Mouse (Mus musculus): Measurements from ENCODE around the gene Pigm. TPM values are rescaled to one million over a fixed set of nuclear protein-coding genes. Genes with fewer than 3 reads are reported as not detected.

The Pigm gene
- polyA plus RNA-seq, 1 experiment: 4.9 TPM

GRCm38 (mm10) chr1:172342729-172343128 is 33.6 kb upstream of the Pigm start:
- WGBS: 74% methylated on average over 3 of the region's 3 CpGs
- DNase-seq: no peak
- Histone ChIP-seq H3K27ac (ENCODE audit: insufficient read depth, low read depth, low read length) (peak overlapping the region; percentile 81), H3K27me3 (replicated peaks; ENCODE audit: control insufficient read depth, insufficient read depth, low read length) (no peaks in the 10 kb centered on the region), H3K36me3 (ENCODE audit: control insufficient read depth, insufficient read depth, low read length) (no peaks in the 10 kb centered on the region), H3K4me3 (ENCODE audit: insufficient read depth, low read depth, low read length) (peak overlapping the region; percentile 50), H3K4me1 (ENCODE audit: control insufficient read depth, insufficient read depth, low read length) (no peaks in the 10 kb centered on the region; the same call in 1 of the 2 replicates)
- no peak for TF ChIP-seq POLR2A (IDR thresholded peaks at IDR 0.05; ENCODE audit: low read depth, low read length)
- TF ChIP-seq CTCF (conservative IDR thresholded peaks at IDR 0.05; ENCODE audit: insufficient read depth, insufficient read length, low read depth, low read length): no peak

DNA sequence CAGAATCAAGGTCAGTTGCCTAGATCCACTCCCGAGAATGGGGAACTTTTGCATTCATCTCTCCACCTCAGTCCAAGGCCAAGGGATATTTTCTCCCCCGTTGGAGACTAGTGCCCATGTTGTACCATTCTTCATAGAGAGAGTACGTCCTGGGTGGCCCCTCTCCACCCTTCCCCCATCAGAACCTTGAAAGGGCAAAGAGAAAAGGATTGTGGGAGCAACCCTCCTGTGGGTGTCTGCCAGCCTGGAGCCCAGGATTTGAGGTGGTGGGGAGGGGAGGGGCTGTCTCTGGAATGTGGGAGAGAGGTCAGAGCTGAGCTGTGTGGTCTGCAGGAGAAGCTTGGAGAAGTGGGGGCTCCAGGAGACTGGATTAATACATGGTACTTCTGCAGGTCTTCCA is 32.4 kb upstream of the Pigm start:
- H3K27ac ChIP-seq (ENCODE audit: insufficient read depth, low read depth, low read length): peak overlapping the region; percentile 81
- no peak overlapping the region for H3K4me3 ChIP-seq (ENCODE audit: insufficient read depth, low read depth, low read length)
- TF ChIP-seq POLR2A (IDR thresholded peaks at IDR 0.05; ENCODE audit: low read depth, low read length) (no peak), CTCF (conservative IDR thresholded peaks at IDR 0.05; ENCODE audit: insufficient read depth, insufficient read length, low read depth, low read length) (no peak)
- no peaks in the 10 kb centered on the region for H3K36me3 ChIP-seq (ENCODE audit: control insufficient read depth, insufficient read depth, low read length)
- H3K27me3 ChIP-seq (replicated peaks; ENCODE audit: control insufficient read depth, insufficient read depth, low read length): no peaks in the 10 kb centered on the region
- H3K4me1 ChIP-seq (ENCODE audit: control insufficient read depth, insufficient read depth, low read length): no peaks in the 10 kb centered on the region; the same call in 1 of the 2 replicates
- peak; percentile 41 for DNase-seq
- 48% methylated on average over 3 of the region's 3 CpGs for WGBS

GRCm38 (mm10) chr1:172344820-172345219 is 31.5 kb upstream of the Pigm start:
- 70% methylated on average over 7 of the region's 7 CpGs for WGBS

DNA sequence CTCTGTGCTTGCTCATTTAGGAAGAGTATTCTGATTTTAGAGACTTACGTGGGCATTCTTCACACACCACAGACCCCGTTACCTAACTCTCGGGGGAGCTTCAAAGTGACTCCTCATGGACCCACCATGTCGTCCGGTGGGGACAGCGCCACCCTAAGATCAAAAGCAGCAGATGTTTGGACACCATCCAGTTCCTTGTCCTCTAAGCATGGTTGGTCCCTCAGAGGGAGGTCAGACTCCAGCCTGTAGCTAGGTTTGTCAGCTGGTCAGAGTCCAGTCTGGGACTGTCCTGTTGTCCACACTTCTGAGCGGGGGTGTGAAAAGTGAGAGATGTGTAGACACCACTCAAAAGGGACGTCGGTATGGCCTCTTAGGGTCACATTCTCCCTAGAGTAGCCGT is 29.6 kb upstream of the Pigm start:
- Histone ChIP-seq H3K4me1 (ENCODE audit: control insufficient read depth, insufficient read depth, low read length) (peaks cover 3% of the 10 kb centered on the region; the same call in 1 of the 2 replicates), H3K27ac (ENCODE audit: insufficient read depth, low read depth, low read length) (peak overlapping the region; percentile 66), H3K36me3 (ENCODE audit: control insufficient read depth, insufficient read depth, low read length) (no peaks in the 10 kb centered on the region), H3K4me3 (ENCODE audit: insufficient read depth, low read depth, low read length) (no peak overlapping the region), H3K27me3 (replicated peaks; ENCODE audit: control insufficient read depth, insufficient read depth, low read length) (no peaks in the 10 kb centered on the region)
- TF ChIP-seq POLR2A (IDR thresholded peaks at IDR 0.05; ENCODE audit: low read depth, low read length): no peak
- no peak; the same call in 1 of the 2 replicates for TF ChIP-seq CTCF (conservative IDR thresholded peaks at IDR 0.05; ENCODE audit: insufficient read depth, insufficient read length, low read depth, low read length)
- DNase-seq: peak; percentile 68
- WGBS: 55% methylated on average over 10 of the region's 10 CpGs

More at GRCm38 (mm10) chr1:172344820-172345219, 31.5 kb upstream of the Pigm start:
- TF ChIP-seq POLR2A (IDR thresholded peaks at IDR 0.05; ENCODE audit: low read depth, low read length) (no peak), CTCF (conservative IDR thresholded peaks at IDR 0.05; ENCODE audit: insufficient read depth, insufficient read length, low read depth, low read length) (no peak)
- Histone ChIP-seq H3K4me3 (ENCODE audit: insufficient read depth, low read depth, low read length) (no peak overlapping the region), H3K27me3 (replicated peaks; ENCODE audit: control insufficient read depth, insufficient read depth, low read length) (no peaks in the 10 kb centered on the region), H3K27ac (ENCODE audit: insufficient read depth, low read depth, low read length) (peak overlapping the region; percentile 63; the same call in 1 of the 2 replicates), H3K4me1 (ENCODE audit: control insufficient read depth, insufficient read depth, low read length) (no peaks in the 10 kb centered on the region; the same call in 1 of the 2 replicates), H3K36me3 (ENCODE audit: control insufficient read depth, insufficient read depth, low read length) (no peaks in the 10 kb centered on the region)
- DNase-seq: no peak

GRCm38 (mm10) chr1:172347382-172347781 is 29.0 kb upstream of the Pigm start:
- H3K27me3 ChIP-seq (replicated peaks; ENCODE audit: control insufficient read depth, insufficient read depth, low read length): no peaks in the 10 kb centered on the region
- H3K27ac ChIP-seq (ENCODE audit: insufficient read depth, low read depth, low read length): no peak overlapping the region
- H3K36me3 ChIP-seq (ENCODE audit: control insufficient read depth, insufficient read depth, low read length): no peaks in the 10 kb centered on the region
- TF ChIP-seq POLR2A (IDR thresholded peaks at IDR 0.05; ENCODE audit: low read depth, low read length) (no peak), CTCF (conservative IDR thresholded peaks at IDR 0.05; ENCODE audit: insufficient read depth, insufficient read length, low read depth, low read length) (no peak)
- 83% methylated on average over 12 of the region's 12 CpGs for WGBS
- H3K4me3 ChIP-seq (ENCODE audit: insufficient read depth, low read depth, low read length): no peak overlapping the region
- peaks cover 3% of the 10 kb centered on the region; the same call in 1 of the 2 replicates for H3K4me1 ChIP-seq (ENCODE audit: control insufficient read depth, insufficient read depth, low read length)
- no peak for DNase-seq

DNA sequence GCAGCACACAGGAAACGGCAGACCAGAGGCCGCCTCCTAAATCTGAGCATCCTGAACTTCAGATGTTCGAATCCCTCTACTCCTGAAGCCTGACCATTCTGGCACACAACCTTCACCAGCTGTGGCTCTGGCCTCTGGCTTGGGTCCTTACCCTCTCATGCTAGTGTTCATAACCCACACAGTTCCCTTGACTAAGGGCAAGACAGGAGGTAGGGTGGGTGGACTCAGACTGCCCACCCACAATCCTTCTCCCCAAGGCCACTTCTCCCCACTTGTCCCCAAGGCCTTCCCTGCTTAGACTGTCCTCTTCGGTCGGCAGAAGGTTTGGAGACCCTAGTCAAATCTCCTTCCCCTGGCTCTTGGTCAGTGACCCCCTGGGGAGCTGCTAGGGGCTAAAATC is 26.8 kb upstream of the Pigm start:
- 62% methylated on average over 5 of the region's 5 CpGs for whole genome bisulfite sequencing
- Histone ChIP-seq H3K4me1 (ENCODE audit: control insufficient read depth, insufficient read depth, low read length) (peaks cover 3% of the 10 kb centered on the region; the same call in 1 of the 2 replicates), H3K36me3 (ENCODE audit: control insufficient read depth, insufficient read depth, low read length) (no peaks in the 10 kb centered on the region), H3K27ac (ENCODE audit: insufficient read depth, low read depth, low read length) (peak overlapping the region; percentile 69; the same call in 1 of the 2 replicates), H3K27me3 (replicated peaks; ENCODE audit: control insufficient read depth, insufficient read depth, low read length) (no peaks in the 10 kb centered on the region), H3K4me3 (ENCODE audit: insufficient read depth, low read depth, low read length) (no peak overlapping the region)
- no peak for DNase-seq
- TF ChIP-seq CTCF (conservative IDR thresholded peaks at IDR 0.05; ENCODE audit: insufficient read depth, insufficient read length, low read depth, low read length): no peak
- TF ChIP-seq POLR2A (IDR thresholded peaks at IDR 0.05; ENCODE audit: low read depth, low read length): no peak

- Histone ChIP-seq H3K36me3 (ENCODE audit: control insufficient read depth, insufficient read depth, low read length) (no peaks in the 10 kb centered on the region), H3K4me1 (ENCODE audit: control insufficient read depth, insufficient read depth, low read length) (peaks cover 3% of the 10 kb centered on the region; the same call in 1 of the 2 replicates), H3K27ac (ENCODE audit: insufficient read depth, low read depth, low read length) (peak overlapping the region; percentile 69), H3K4me3 (ENCODE audit: insufficient read depth, low read depth, low read length) (no peak overlapping the region), H3K27me3 (replicated peaks; ENCODE audit: control insufficient read depth, insufficient read depth, low read length) (no peaks in the 10 kb centered on the region)
- no peak for TF ChIP-seq POLR2A (IDR thresholded peaks at IDR 0.05; ENCODE audit: low read depth, low read length)
- no peak for TF ChIP-seq CTCF (conservative IDR thresholded peaks at IDR 0.05; ENCODE audit: insufficient read depth, insufficient read length, low read depth, low read length)
- 17% methylated on average over 19 of the region's 19 CpGs for WGBS
- peak; percentile 90 for DNase-seq
These were observed 26.2 kb upstream of the Pigm start for GRCm38 (mm10) chr1:172349916-172350812.

All from kidney, adult 2 months (tissue).